Mouse (Mus musculus) MEL (cell line): Measurements from ENCODE around the gene Zfp189.

Experiments
- CTCF ChIP-seq, 3 experiments: IDR thresholded peaks in 2 of 3; conservative IDR thresholded peaks in 1 of 3; 2 replicates each; pipeline ENCODE4 v1.5.1; 2011 to 2012; ENCODE audit warnings: low read length in 3 of 3, low read depth in 2 of 3, mild to moderate bottlenecking in 2 of 3, improper control_type of control experiment in 1 of 3, inconsistent platforms in 1 of 3, mixed read lengths in 1 of 3, moderate library complexity in 1 of 3; ENCODE audit not compliant: control insufficient read depth in 1 of 3, insufficient read depth in 1 of 3, poor library complexity in 1 of 3, severe bottlenecking in 1 of 3
- E2F4 ChIP-seq: IDR thresholded peaks from 2 replicates; pipeline ENCODE4 v1.6.1; 2011; ENCODE audit warnings: low read depth, low read length, improper control_type of control experiment, borderline replicate concordance
- EP300 ChIP-seq, 2 experiments: IDR thresholded peaks; 2 replicates each; pipeline ENCODE4 v1.6.1; 2011; ENCODE audit warnings: improper control_type of control experiment in 2 of 2, low read length in 2 of 2, low read depth in 1 of 2, mild to moderate bottlenecking in 1 of 2
- GATA1 ChIP-seq: IDR thresholded peaks from 2 replicates; pipeline ENCODE4 v1.6.1; 2011; ENCODE audit warnings: low read depth, low read length, improper control_type of control experiment
- MAFK ChIP-seq: IDR thresholded peaks from 2 replicates; pipeline ENCODE4 v1.6.1; 2011; ENCODE audit warnings: low read depth, mild to moderate bottlenecking, low read length, improper control_type of control experiment, borderline replicate concordance
- MAX ChIP-seq: IDR thresholded peaks from 2 replicates; pipeline ENCODE4 v1.6.1; 2011; ENCODE audit warnings: low read length, improper control_type of control experiment
- MAZ ChIP-seq: IDR thresholded peaks from 2 replicates; pipeline ENCODE4 v1.6.1; 2012; ENCODE audit warnings: low read depth, mild to moderate bottlenecking, inconsistent platforms, low read length, improper control_type of control experiment
- MEF2A ChIP-seq: IDR thresholded peaks from 2 replicates; pipeline ENCODE4 v1.6.1; 2014; ENCODE audit warnings: low read depth, mild to moderate bottlenecking, inconsistent platforms, low read length, improper control_type of control experiment; ENCODE audit not compliant: poor library complexity, insufficient replicate concordance, severe bottlenecking; ENCODE audit errors: extremely low read depth
- POLR2A ChIP-seq, 2 experiments: IDR thresholded peaks; 2 replicates each; pipeline ENCODE4 v1.6.1; 2011 to 2012; ENCODE audit warnings: low read length in 2 of 2, mild to moderate bottlenecking in 2 of 2, control low read depth in 1 of 2, improper control_type of control experiment in 1 of 2, low read depth in 1 of 2, moderate library complexity in 1 of 2; ENCODE audit not compliant: control insufficient read depth in 1 of 2, insufficient read depth in 1 of 2, poor library complexity in 1 of 2
- RCOR1 ChIP-seq: IDR thresholded peaks from 2 replicates; pipeline ENCODE4 v1.6.1; 2012; ENCODE audit warnings: low read depth, mild to moderate bottlenecking, inconsistent platforms, low read length, improper control_type of control experiment
- TAL1 ChIP-seq: IDR thresholded peaks from 2 replicates; pipeline ENCODE4 v1.6.1; 2012; ENCODE audit warnings: mild to moderate bottlenecking, inconsistent platforms, low read length, moderate library complexity, mixed read lengths
- TBP ChIP-seq: IDR thresholded peaks from 2 replicates; pipeline ENCODE4 v1.8.0; 2011; ENCODE audit warnings: low read depth, low read length, improper control_type of control experiment
- TCF12 ChIP-seq: IDR thresholded peaks from 2 replicates; pipeline ENCODE4 v1.6.1; 2014; ENCODE audit warnings: low read depth, mild to moderate bottlenecking, inconsistent platforms, low read length, improper control_type of control experiment, moderate library complexity
- USF2 ChIP-seq, 2 experiments: IDR thresholded peaks; 2 replicates each; pipeline ENCODE4 v1.6.1; 2011 to 2012; ENCODE audit warnings: improper control_type of control experiment in 2 of 2, low read length in 2 of 2, borderline replicate concordance in 1 of 2, inconsistent platforms in 1 of 2, low read depth in 1 of 2, mild to moderate bottlenecking in 1 of 2; ENCODE audit not compliant: insufficient read depth in 1 of 2

DNA sequence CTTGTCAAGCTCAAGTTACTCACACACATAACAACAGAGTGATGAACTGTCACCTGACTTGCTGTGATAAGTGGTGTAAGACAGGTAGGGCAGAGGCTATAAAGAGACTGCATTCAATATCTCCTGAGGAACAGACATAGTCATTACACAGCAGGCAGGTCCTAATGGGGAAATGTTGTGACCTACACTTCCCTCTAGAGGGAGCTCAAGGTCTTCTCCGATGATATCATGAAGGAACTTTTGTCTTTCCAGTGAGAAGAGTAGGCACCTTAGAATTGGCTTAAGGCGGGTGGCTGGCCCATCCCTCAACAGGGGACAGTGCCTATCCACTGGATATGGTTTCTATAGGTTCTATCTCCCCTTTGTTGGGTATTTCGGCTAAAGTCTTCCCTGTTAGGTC lies 46.6 kb downstream of the Zfp189 start:
- no peak for TF ChIP-seq RCOR1
- TF ChIP-seq MAZ = no peak
- peak; percentile 49 to 96 (median 83) for TF ChIP-seq CTCF (IDR thresholded peaks at IDR 0.05 in 2 of 3, conservative IDR thresholded peaks at IDR 0.05 in 1 of 3; ENCODE audit: control insufficient read depth in 1 of 3, insufficient read depth in 1 of 3, low read depth in 2 of 3, low read length in 3 of 3, poor library complexity in 1 of 3, severe bottlenecking in 1 of 3)
- no peak for TF ChIP-seq MAX
- no peak for TF ChIP-seq USF2 (IDR thresholded peaks at IDR 0.05; ENCODE audit: borderline replicate concordance in 1 of 2, insufficient read depth in 1 of 2, low read depth in 1 of 2, low read length in 2 of 2)
- no peak for TF ChIP-seq TBP
- TF ChIP-seq POLR2A (IDR thresholded peaks at IDR 0.05; ENCODE audit: control insufficient read depth in 1 of 2, insufficient read depth in 1 of 2, low read depth in 1 of 2, low read length in 2 of 2, poor library complexity in 1 of 2) = no peak
- no peak for TF ChIP-seq TCF12
- TF ChIP-seq MEF2A = no peak
- no peak for TF ChIP-seq E2F4
- TF ChIP-seq TAL1 = no peak
- 0 out of 2 replicates have a peak, but pooled peaks have one; percentile 15 for TF ChIP-seq GATA1
- TF ChIP-seq EP300 (IDR thresholded peaks at IDR 0.05; ENCODE audit: low read depth in 1 of 2, low read length in 2 of 2) = no peak
- TF ChIP-seq MAFK = no peak
